Mouse (Mus musculus) neutrophil, adult 83 days (primary cell): ENCODE measurements around the gene C2cd4a. TPM values are rescaled to one million over a fixed set of nuclear protein-coding genes. Genes with fewer than 3 reads are reported as not detected.

Experiments
- total RNA-seq, 2 experiments: library from RNA; stranded (reverse); gene quantifications; one replicate each; pipeline ENCODE4 v1.2.4; 2023

Gene C2cd4a
- total RNA-seq: not detected

DNA sequence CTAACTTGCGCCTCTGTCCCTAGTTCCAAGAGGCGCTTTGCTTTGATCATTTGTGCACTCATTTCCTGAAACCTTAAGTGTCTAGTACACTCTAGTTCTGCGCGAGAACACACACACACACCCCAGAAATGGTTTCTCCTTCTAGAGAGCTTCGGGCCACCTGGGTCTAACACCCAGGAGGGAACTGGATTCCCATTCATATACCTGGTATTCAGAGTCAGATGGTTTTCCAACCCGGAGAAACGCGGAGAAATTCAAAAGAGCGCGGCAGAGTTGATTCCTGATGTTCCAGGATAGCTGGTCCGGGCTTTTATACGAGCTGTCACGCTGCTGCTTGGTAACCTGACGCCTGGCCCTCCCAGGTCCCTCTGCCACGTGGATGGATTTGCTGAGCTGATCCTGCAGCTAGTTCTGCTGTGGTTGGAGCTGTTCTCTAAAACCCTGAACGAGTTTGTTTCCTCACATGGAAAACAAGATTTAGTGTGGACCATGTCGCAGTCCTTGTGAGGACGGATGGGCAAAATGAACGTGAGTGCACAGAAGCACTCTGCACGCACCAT is at the start of gene C2cd4a:
C2cd4a (minus strand) TSS at position 285 of the 560 bp plus-strand sequence.

GRCm38 (mm10) chr9:67839981-67840859 is 8.1 kb upstream of the C2cd4a start, which contains the start of gene Vps13c:
TSS of gene Vps13c (plus strand) at chr9:67840396.

Other genes with a start within 250 kb of the C2cd4a start
- not detected for gene C2cd4b, start 72.9 kb downstream of the C2cd4a start, total RNA-seq
- 10 to 100 TPM; 62.7 to 77.1 TPM for gene Vps13c, start 8.1 kb upstream of the C2cd4a start, total RNA-seq